In genomic region chr13:47104146-47104545, GRCm38 (mm10) we compare ENCODE assay signal across 8 mouse cellular contexts. TPM values are rescaled to one million over a fixed set of nuclear protein-coding genes. Genes with fewer than 3 reads are reported as not detected.
DNase-seq lines count a peak whose midpoint lies in the region; ATAC-seq and TF ChIP-seq lines count a peak whose summit lies in the region.

No protein-coding gene starts in this region.

- H3K4me2 ChIP-seq in intestine, postnatal 0 days (replicated peaks; ENCODE audit: low read depth): peak overlapping the region; percentile 91
- H3K4me2 ChIP-seq in midbrain, postnatal 0 days (ENCODE audit: low read depth, low read length, poor library complexity, severe bottlenecking): peak overlapping the region; percentile 81

- no peak for DNase-seq in layer of hippocampus, adult 2 months (ENCODE audit: low spot score in 2 of 2)
- no peak for DNase-seq in layer of hippocampus, adult 8-10 months (ENCODE audit: low spot score in 2 of 2)
- no peak for DNase-seq in embryonic facial prominence, embryonic 10.5 days (ENCODE audit: low spot score)
- no peak for DNase-seq in midbrain, postnatal 0 days (ENCODE audit: low spot score)
- DNase-seq in left cerebral cortex, adult 11 months (ENCODE audit: low spot score): no peak
- no peak for DNase-seq in cerebellum, postnatal 25 days
- no peak for DNase-seq in c-Kit-positive CD71-positive TER-119-positive erythroid progenitor cells, embryonic 14.5 days (ENCODE audit: low spot score)

- peaks cover 50% of the 10 kb centered on the region for H3K36me3 ChIP-seq in embryonic facial prominence, embryonic 10.5 days (replicated peaks)
- peaks cover 10% of the 10 kb centered on the region; the same call in 1 of the 2 replicates for H3K36me3 ChIP-seq in intestine, postnatal 0 days (ENCODE audit: control insufficient read depth, insufficient read depth)
- peaks cover 7% of the 10 kb centered on the region; the same call in 1 of the 2 replicates for H3K36me3 ChIP-seq in midbrain, postnatal 0 days (ENCODE audit: insufficient read depth, low read length)

- WGBS in embryonic facial prominence, embryonic 10.5 days: 24% methylated on average over 2 of the region's 2 CpGs
- 16% methylated on average over 2 of the region's 2 CpGs for WGBS in intestine, postnatal 0 days
- WGBS in midbrain, postnatal 0 days: 30% methylated on average over 2 of the region's 2 CpGs

- H3K27me3 ChIP-seq in embryonic facial prominence, embryonic 10.5 days (replicated peaks; ENCODE audit: low read depth, poor library complexity, severe bottlenecking): no peaks in the 10 kb centered on the region
- no peaks in the 10 kb centered on the region for H3K27me3 ChIP-seq in intestine, postnatal 0 days (replicated peaks; ENCODE audit: control insufficient read depth, insufficient read depth, low read length)
- no peaks in the 10 kb centered on the region for H3K27me3 ChIP-seq in midbrain, postnatal 0 days (ENCODE audit: insufficient read depth, low read length)

- peaks cover 25% of the 10 kb centered on the region for H3K4me1 ChIP-seq in embryonic facial prominence, embryonic 10.5 days
- no peaks in the 10 kb centered on the region for H3K4me1 ChIP-seq in intestine, postnatal 0 days (replicated peaks; ENCODE audit: control insufficient read depth, insufficient read depth, low read length)
- peaks cover 6% of the 10 kb centered on the region; the same call in 1 of the 2 replicates for H3K4me1 ChIP-seq in midbrain, postnatal 0 days (ENCODE audit: insufficient read depth, low read length)

- ATAC-seq in intestine, postnatal 0 days: no peak
- no peak for ATAC-seq in midbrain, postnatal 0 days (ENCODE audit: low FRiP score)

- no peak for TF ChIP-seq CTCF in layer of hippocampus, adult 2 months (conservative IDR thresholded peaks at IDR 0.05)
- TF ChIP-seq CTCF in intestine, postnatal 0 days (IDR thresholded peaks at IDR 0.05; ENCODE audit: low read depth): no peak
- no peak for TF ChIP-seq CTCF in midbrain, postnatal 0 days (IDR thresholded peaks at IDR 0.05)

- peak overlapping the region; percentile 79 for H3K4me3 ChIP-seq in layer of hippocampus, adult 2 months
- peak overlapping the region; percentile 99 for H3K4me3 ChIP-seq in embryonic facial prominence, embryonic 10.5 days
- H3K4me3 ChIP-seq in intestine, postnatal 0 days (ENCODE audit: low read depth, low read length): peak overlapping the region; percentile 88
- peak overlapping the region; percentile 98 for H3K4me3 ChIP-seq in midbrain, postnatal 0 days (ENCODE audit: low read depth, low read length)

- no peaks in the 10 kb centered on the region for H3K9me3 ChIP-seq in embryonic facial prominence, embryonic 10.5 days
- no peaks in the 10 kb centered on the region for H3K9me3 ChIP-seq in intestine, postnatal 0 days (ENCODE audit: control insufficient read depth)
- H3K9me3 ChIP-seq in midbrain, postnatal 0 days (ENCODE audit: low read length): no peaks in the 10 kb centered on the region

- no peak overlapping the region for H3K9ac ChIP-seq in intestine, postnatal 0 days (ENCODE audit: low read depth, low read length)
- no peak overlapping the region for H3K9ac ChIP-seq in midbrain, postnatal 0 days (replicated peaks; ENCODE audit: low read length, poor library complexity, severe bottlenecking)

- no peak overlapping the region for H3K27ac ChIP-seq in layer of hippocampus, adult 2 months
- peak overlapping the region; percentile 24; the same call in 1 of the 2 replicates for H3K27ac ChIP-seq in embryonic facial prominence, embryonic 10.5 days (replicated peaks)
- no peak overlapping the region for H3K27ac ChIP-seq in intestine, postnatal 0 days (ENCODE audit: low read depth, low read length)
- H3K27ac ChIP-seq in midbrain, postnatal 0 days (ENCODE audit: low read depth, low read length): no peak overlapping the region

RNA-seq across cellular contexts. Expression of gene Dek, which starts 1.9 kb away (rescaled TPM):
- 10 to 100 TPM; 48.3 to 50.0 TPM for total RNA-seq in layer of hippocampus, adult 2 months (2021)
- 10 to 100 TPM; 39.4 to 59.7 (median 46.9) TPM for total RNA-seq in layer of hippocampus, adult 8-10 months (2022)
- polyA plus RNA-seq in embryonic facial prominence, embryonic 10.5 days (2016; fragmentation: Nextera tagmentation; extraction: Ambion mirVana): 340 and 346 TPM in 2 replicates
- polyA plus RNA-seq in intestine, postnatal 0 days (2015; fragmentation: Nextera tagmentation; extraction: Ambion mirVana): 115 and 120 TPM in 2 replicates
- 34.1 and 60.0 TPM in 2 replicates for total RNA-seq in midbrain, postnatal 0 days (2014; rRNA removed)
- 96.3 and 112 TPM in 2 replicates for polyA plus RNA-seq in midbrain, postnatal 0 days (2015; fragmentation: Nextera tagmentation; extraction: Ambion mirVana)

RNA-seq across cellular contexts. Expression of gene Rnf144b, which starts 18.3 kb away (rescaled TPM):
- 10 to 100 TPM; 11.4 to 11.6 TPM for total RNA-seq in layer of hippocampus, adult 2 months (2021)
- 10 to 100 TPM; 12.8 to 18.5 (median 15.1) TPM for total RNA-seq in layer of hippocampus, adult 8-10 months (2022)
- 0.79 and 0.90 TPM in 2 replicates for polyA plus RNA-seq in embryonic facial prominence, embryonic 10.5 days (2016; fragmentation: Nextera tagmentation; extraction: Ambion mirVana)
- polyA plus RNA-seq in intestine, postnatal 0 days (2015; fragmentation: Nextera tagmentation; extraction: Ambion mirVana): 1.7 and 2.0 TPM in 2 replicates
- total RNA-seq in midbrain, postnatal 0 days (2014; rRNA removed): 4.1 TPM in 2 replicates
- 1.8 and 1.9 TPM in 2 replicates for polyA plus RNA-seq in midbrain, postnatal 0 days (2015; fragmentation: Nextera tagmentation; extraction: Ambion mirVana)

RNA-seq across cellular contexts. Expression of gene Tpmt, which starts 59.6 kb away (rescaled TPM):
- total RNA-seq in layer of hippocampus, adult 2 months (2021): 10 to 100 TPM; 10.5 to 12.4 TPM
- total RNA-seq in layer of hippocampus, adult 8-10 months (2022): 10 to 100 TPM in 2 of 4 experiments, 1 to 10 TPM in 2; 7.8 to 11.9 (median 9.4) TPM
- polyA plus RNA-seq in embryonic facial prominence, embryonic 10.5 days (2016; fragmentation: Nextera tagmentation; extraction: Ambion mirVana): 30.0 and 32.3 TPM in 2 replicates
- 21.6 and 21.9 TPM in 2 replicates for polyA plus RNA-seq in intestine, postnatal 0 days (2015; fragmentation: Nextera tagmentation; extraction: Ambion mirVana)
- 11.6 and 15.9 TPM in 2 replicates for total RNA-seq in midbrain, postnatal 0 days (2014; rRNA removed)
- polyA plus RNA-seq in midbrain, postnatal 0 days (2015; fragmentation: Nextera tagmentation; extraction: Ambion mirVana): 10.8 and 12.0 TPM in 2 replicates
